Mouse (Mus musculus) testis, adult 10 weeks (tissue): ENCODE results near the gene Zfand2a. TPM values are rescaled to one million over a fixed set of nuclear protein-coding genes. Genes with fewer than 3 reads are reported as not detected.

Experiments used
- polyA plus RNA-seq: library from polyadenylated mRNA; stranded (reverse); fragments of 350-450 nt; fragmentation: Illumina TruSeq; extraction: RNeasy Lipid Tissue Mini Kit (QIAGEN cat#74804); gene quantifications from one replicate; pipeline ENCODE4 v1.2.3, GENCODE M21; 2014; ENCODE audit warnings: low read depth, low replicate concordance

The Zfand2a gene
- polyA plus RNA-seq: 6.8 TPM

DNA sequence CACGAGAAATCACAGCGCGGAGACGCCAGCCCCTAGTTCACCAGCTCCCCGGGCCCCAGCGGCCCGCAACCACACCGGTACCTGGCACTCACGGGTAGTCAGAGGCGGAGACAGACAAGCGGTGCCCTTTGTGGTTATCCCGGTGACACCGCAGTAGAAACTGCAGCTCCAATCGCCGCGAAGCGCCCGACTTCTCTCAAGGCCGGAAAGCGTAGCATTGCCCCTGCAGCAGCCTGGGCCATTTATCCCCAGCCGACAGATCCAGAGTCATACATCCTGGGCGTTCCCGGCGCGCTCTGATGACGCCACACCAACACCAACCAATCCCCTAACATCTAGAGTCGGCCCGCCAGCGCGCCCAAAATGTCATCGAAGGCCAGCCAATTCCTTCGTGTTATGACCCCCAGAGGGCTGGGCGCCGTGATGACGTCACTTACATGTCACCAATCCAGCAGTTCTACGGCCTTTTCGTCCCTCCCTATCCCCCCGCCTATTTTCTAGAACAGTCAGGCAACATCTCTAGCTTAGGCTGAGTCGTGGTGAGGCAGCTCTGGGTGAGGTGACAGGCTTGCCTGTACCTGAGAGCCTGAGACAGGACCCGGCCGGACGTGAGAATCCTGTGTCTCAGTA lies at the start of gene Zfand2a:
Gene Zfand2a (minus strand): TSS at position 365 of the 630 bp plus-strand sequence.

DNA sequence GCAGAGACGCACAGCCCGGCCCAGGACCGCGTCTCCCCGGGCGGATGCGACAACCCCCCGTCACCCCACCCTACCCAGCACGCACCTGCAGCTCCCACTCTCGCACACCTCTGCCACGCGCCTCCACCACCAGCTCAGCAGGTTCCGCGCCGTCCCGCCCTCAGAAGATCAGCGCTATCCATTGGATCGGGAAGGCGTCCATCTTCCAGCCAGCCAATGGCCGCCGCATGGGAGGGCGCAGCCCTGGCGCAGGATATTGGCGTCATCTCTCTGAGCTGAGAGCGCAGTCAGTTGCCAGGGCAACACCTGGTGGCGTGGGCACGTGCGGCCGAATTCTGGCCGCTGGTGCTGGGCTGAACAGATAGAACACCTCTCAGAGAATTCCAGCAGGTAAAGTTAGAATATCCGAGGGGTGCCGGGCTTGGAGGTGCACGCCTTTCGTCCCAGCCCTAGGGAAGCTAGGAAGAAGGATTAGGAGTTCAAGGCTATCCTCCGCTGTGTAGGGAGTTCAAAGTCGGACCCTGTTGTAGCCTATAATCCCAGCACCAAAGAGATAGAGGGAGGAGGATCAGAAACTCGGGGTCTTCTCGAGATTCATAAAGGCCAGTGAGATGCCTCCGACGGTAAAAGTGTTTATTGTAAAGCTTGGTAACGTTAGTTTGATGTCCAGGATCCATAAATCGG lies 23.8 kb downstream of the Zfand2a start, which contains the start of gene 3110082I17Rik:
Gene 3110082I17Rik (minus strand): TSS at position 144 of the 684 bp plus-strand sequence.

DNA sequence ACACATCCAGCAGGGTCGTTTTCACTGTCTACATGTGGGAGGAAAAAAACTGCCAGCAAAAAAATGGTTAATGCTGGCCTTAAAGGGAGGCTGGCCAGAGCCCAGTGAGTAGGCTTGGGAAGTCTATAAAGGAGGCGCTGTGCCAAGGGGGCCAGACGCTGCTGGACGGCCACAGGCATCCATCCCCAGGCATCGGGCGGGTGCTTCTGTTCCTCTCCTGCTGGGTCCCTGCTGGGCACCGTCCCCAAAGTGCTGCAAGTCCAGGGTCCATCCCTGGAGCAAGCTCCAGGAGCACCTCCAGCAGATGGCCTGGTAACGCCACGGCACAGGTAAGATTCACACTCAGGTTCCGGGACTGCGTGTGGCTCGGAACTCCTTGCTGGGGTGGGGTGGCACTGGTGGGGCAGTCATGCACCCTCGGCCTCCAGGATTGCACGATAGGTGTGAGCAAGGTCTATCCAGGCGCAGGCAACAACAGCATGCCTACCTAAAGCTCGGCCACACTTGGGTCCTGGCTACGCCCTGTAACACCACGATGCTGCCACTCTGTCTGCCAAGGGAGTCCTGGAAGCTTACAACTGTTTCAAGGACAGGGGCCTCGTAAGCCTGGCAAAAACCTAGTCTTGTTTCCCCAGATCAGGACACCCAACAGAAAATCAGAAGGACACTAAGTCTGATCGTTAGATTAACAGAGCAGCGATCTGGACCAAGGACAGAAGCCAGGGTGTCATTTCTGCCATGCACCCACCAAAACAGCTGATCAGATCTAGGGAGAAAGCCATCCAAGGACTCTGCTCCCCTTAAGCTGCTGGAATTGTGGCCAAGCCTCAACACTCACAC lies 61.1 kb downstream of the Zfand2a start, which contains the start of gene Gper1:
Gene Gper1 (plus strand): TSS at position 126 of the 840 bp plus-strand sequence.

Other genes with a start within 250 kb of the Zfand2a start
- gene Get4, start 232.2 kb downstream of the Zfand2a start, polyA plus RNA-seq: 9.2 TPM
- gene Adap1, start 158.9 kb downstream of the Zfand2a start, polyA plus RNA-seq: 0.15 TPM
- gene Cox19, start 133.1 kb downstream of the Zfand2a start, polyA plus RNA-seq: 8.3 TPM
- gene Cyp2w1, start 131.9 kb downstream of the Zfand2a start, polyA plus RNA-seq: not detected
- gene Gpr146, start 106.9 kb downstream of the Zfand2a start, polyA plus RNA-seq: 0.20 TPM
- gene C130050O18Rik, start 79.3 kb downstream of the Zfand2a start, polyA plus RNA-seq: not detected
- gene Gper1, start 61.4 kb downstream of the Zfand2a start, polyA plus RNA-seq: not detected
- 1.6 TPM for gene 3110082I17Rik, start 24.0 kb downstream of the Zfand2a start, polyA plus RNA-seq
- not detected for gene Uncx, start 58.9 kb upstream of the Zfand2a start, polyA plus RNA-seq